Comparison of ENCODE assay signal across 14 mouse cellular contexts in genomic region chr1:155453180-155453579, GRCm38 (mm10). TPM values are rescaled to one million over a fixed set of nuclear protein-coding genes. Genes with fewer than 3 reads are reported as not detected.
A peak's percentile ranks its signal among the peaks of the same experiment; 100 is the strongest.
DNase-seq lines count a peak whose midpoint lies in the region; ATAC-seq lines count a peak whose summit lies in the region.
"Had no signal": no experiment of that assay in that cellular context is flagged by ENCODE, and none has a peak within 500 bp of the region (broad histone marks: within the 10 kb centered on the region; RNA-seq: fewer than 3 reads in every experiment).

No protein-coding gene starts in this region.

- no peaks in the 10 kb centered on the region for H3K9me3 ChIP-seq in kidney, embryonic 14.5 days (ENCODE audit: control insufficient read depth, low read length)
- H3K9me3 ChIP-seq: embryonic facial prominence, embryonic 13.5 days; liver, embryonic 13.5 days; midbrain, embryonic 15.5 days; stomach, embryonic 15.5 days had no signal

- no peaks in the 10 kb centered on the region for H3K36me3 ChIP-seq in kidney, embryonic 14.5 days (ENCODE audit: control insufficient read depth, insufficient read depth, low read length)
- H3K36me3 ChIP-seq: embryonic facial prominence, embryonic 13.5 days; liver, embryonic 13.5 days; midbrain, embryonic 15.5 days; stomach, embryonic 15.5 days had no signal

- WGBS in kidney, embryonic 14.5 days, result 81% methylated on average over 8 of the region's 8 CpGs

- no peak overlapping the region for H3K4me3 ChIP-seq in kidney, embryonic 14.5 days (ENCODE audit: low read length)
- H3K4me3 ChIP-seq: embryonic facial prominence, embryonic 13.5 days; layer of hippocampus, adult 2 months; liver, embryonic 13.5 days; midbrain, embryonic 15.5 days; stomach, embryonic 15.5 days had no signal

- H3K4me2 ChIP-seq in kidney, embryonic 14.5 days (replicated peaks; ENCODE audit: low read depth, low read length), result no peak overlapping the region
- H3K4me2 ChIP-seq: embryonic facial prominence, embryonic 13.5 days; liver, embryonic 13.5 days; midbrain, embryonic 15.5 days; stomach, embryonic 15.5 days had no signal

- DNase-seq in kidney, adult 11 months, result peak; percentile 84
- peak; percentile 40 for DNase-seq in cerebellum, adult 9-10 months
- DNase-seq in heart, adult 9 months (ENCODE audit: low spot score in 2 of 2), result peak; percentile 8 to 23
- peak; percentile 10 for DNase-seq in lung, postnatal 25 days (ENCODE audit: low spot score)
- DNase-seq in left cerebral cortex, postnatal 4 days, result no peak
- DNase-seq in left cerebral cortex, adult 18-20 months (ENCODE audit: low spot score in 2 of 2), result no peak
- DNase-seq: liver, embryonic 13.5 days had no signal

- H3K27me3 ChIP-seq in kidney, embryonic 14.5 days (ENCODE audit: control insufficient read depth, insufficient read depth, low read length), result no peaks in the 10 kb centered on the region
- H3K27me3 ChIP-seq: CH12.LX; embryonic facial prominence, embryonic 13.5 days; liver, embryonic 13.5 days; midbrain, embryonic 15.5 days; stomach, embryonic 15.5 days had no signal

- H3K9ac ChIP-seq in kidney, embryonic 14.5 days (ENCODE audit: low read depth, low read length), result no peak overlapping the region
- H3K9ac ChIP-seq: embryonic facial prominence, embryonic 13.5 days; liver, embryonic 13.5 days; midbrain, embryonic 15.5 days; stomach, embryonic 15.5 days had no signal

- intact Hi-C loops in left cerebral cortex, postnatal 4 days (cut with DNase I), result no loop called here

- no peak overlapping the region for H3K27ac ChIP-seq in kidney, embryonic 14.5 days (ENCODE audit: low read depth, low read length)
- H3K27ac ChIP-seq: embryonic facial prominence, embryonic 13.5 days; liver, embryonic 13.5 days; midbrain, embryonic 15.5 days; stomach, embryonic 15.5 days had no signal

- no peak for ATAC-seq in kidney, embryonic 14.5 days (ENCODE audit: low FRiP score, low TSS enrichment)
- no peak for ATAC-seq in megakaryocyte progenitor cell, adult 5-6 weeks (replicated peaks; ENCODE audit: poor library complexity)
- ATAC-seq: midbrain, embryonic 15.5 days had no signal

- H3K4me1 ChIP-seq in kidney, embryonic 14.5 days (ENCODE audit: control insufficient read depth, insufficient read depth, low read length), result no peaks in the 10 kb centered on the region
- H3K4me1 ChIP-seq: embryonic facial prominence, embryonic 13.5 days; liver, embryonic 13.5 days; stomach, embryonic 15.5 days had no signal

RNA-seq across cellular contexts. Expression of gene Xpr1, which starts 36.0 kb away (rescaled TPM):
- polyA plus RNA-seq in kidney, embryonic 14.5 days (2014; fragmentation: Nextera tagmentation; extraction: Ambion mirVana), result 10.4 and 12.6 TPM in 2 replicates
- 100 to 1,000 TPM; 153 to 167 TPM for total RNA-seq in left cerebral cortex, postnatal 4 days (2021)
- total RNA-seq in megakaryocyte progenitor cell, adult 5-6 weeks (2015), result 38.0 and 38.6 TPM in 2 replicates
- 12.8 and 16.1 TPM in 2 replicates for total RNA-seq in megakaryocyte progenitor cell, adult 5-6 weeks (2017)
- 10 to 100 TPM; 83.8 to 84.8 TPM for total RNA-seq in left cerebral cortex, adult 18-20 months (2021)

Comparison
In these comparisons a context has a peak if more than half of its experiments do, and no peak if none do; other contexts are left out.
1. DNase-seq: peak in kidney, adult 11 months (single experiment), cerebellum, adult 9-10 months (single experiment), heart, adult 9 months (2 of 2) and lung, postnatal 25 days (single experiment); none in left cerebral cortex, postnatal 4 days (single experiment) and left cerebral cortex, adult 18-20 months (0 of 2).